Mouse (Mus musculus): ENCODE measurements around the gene Gm6993. TPM values are rescaled to one million over a fixed set of nuclear protein-coding genes. Genes with fewer than 3 reads are reported as not detected.

The Gm6993 gene
- total RNA-seq (2015; ENCODE audit: low replicate concordance): not detected in 2 replicates
- not detected in 2 replicates for total RNA-seq (2017; ENCODE audit: low replicate concordance)

DNA sequence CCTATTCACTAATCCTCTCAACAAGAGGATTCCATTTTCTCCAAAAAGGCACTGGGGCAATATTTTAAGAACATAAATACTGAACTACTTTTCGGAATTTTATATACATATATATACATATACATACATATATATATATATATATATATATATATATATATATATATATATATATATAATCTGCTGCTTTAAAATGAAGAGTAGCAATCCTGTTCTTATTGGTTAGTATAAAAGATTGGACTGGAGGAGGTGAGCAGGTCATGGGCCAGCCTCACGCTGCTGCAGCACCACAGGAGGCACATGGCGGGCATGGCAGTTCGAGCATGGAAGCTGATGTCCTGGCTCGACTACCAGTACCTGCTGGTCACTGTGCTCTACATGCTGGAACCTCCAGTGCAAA lies at the start of gene Gm6993:
TSS of gene Gm6993 (plus strand) at position 301 of the 400 bp plus-strand sequence.
- no peak for ATAC-seq (replicated peaks; ENCODE audit: low FRiP score, poor library complexity, severe bottlenecking)

- ATAC-seq (replicated peaks; ENCODE audit: low FRiP score, poor library complexity, severe bottlenecking): no peak
These were observed 49.1 kb upstream of the Gm6993 start for GRCm38 (mm10) chr12:31191329-31191954.

DNA sequence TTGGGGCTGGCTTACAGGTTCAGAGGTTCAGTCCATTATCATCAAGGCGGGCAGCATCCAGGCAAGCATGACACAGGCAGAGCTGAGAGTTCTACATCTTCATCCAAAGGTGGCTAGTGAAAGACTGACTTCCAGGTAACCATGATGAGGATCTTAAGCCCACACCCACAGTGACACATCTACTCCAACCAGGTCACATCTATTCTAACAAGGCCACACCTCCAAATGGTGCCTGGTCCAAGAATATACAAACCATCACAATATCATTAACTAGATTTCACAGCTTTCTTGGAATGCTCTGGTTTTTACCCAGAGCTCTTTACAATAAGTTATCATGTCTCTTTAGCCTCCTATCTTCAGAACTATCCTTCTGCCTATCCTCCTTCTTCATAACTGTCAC lies 38.1 kb upstream of the Gm6993 start:
- no peak for ATAC-seq (replicated peaks; ENCODE audit: low FRiP score, poor library complexity, severe bottlenecking)

DNA sequence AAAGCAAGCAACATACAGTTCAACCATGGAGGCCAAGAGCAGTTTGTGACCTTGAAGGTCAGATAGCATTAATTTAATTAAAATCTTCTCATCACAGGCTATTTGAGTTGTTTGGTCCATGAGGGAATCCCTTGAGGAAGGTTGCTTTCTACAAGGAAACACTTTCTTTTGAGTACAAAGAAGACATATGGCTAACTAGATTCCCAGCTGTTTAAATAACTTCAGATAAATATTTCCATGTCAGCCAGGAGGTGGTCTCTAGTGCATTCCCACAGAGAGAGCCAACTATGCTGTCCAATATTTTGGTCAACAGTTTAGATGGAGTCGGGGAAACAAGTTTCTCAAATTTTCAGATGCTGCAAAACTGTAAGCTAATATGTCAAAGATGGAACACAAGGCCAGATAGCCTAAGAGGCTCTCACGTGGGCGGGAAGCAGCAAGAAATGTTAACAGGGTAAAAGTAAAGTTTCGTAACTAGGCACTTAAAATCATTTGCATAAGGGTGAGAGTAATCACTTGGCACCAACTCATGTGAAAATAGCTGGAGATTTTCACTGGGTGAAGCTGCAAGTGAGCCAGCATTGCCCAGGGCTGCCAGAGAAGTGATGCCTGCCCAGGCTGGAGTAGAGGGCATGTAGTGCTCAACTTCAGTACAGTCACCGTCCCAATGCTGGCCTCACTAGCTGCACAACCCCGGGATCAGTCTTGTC lies 36.7 kb upstream of the Gm6993 start:
- ATAC-seq (replicated peaks; ENCODE audit: low FRiP score, poor library complexity, severe bottlenecking): no peak

DNA sequence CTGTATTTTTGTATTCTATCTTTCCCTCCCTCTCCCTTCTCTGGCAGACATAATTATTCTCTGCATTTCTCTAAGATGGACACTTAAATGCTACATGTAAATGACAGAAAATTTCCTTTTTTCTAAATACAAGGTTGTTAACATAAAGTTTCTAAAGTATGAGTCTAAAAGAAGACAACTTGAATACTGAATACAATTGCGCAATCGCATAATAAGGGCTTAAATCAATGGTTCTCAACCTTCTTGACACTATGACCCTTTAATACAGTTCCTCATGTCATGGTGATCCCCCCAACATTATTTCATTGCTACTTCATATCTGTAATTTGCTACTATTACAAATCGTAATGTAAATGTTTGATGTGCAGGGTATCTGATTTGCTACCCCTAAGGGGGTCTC lies 35.7 kb upstream of the Gm6993 start:
- no peak for ATAC-seq (replicated peaks; ENCODE audit: low FRiP score, poor library complexity, severe bottlenecking)

DNA sequence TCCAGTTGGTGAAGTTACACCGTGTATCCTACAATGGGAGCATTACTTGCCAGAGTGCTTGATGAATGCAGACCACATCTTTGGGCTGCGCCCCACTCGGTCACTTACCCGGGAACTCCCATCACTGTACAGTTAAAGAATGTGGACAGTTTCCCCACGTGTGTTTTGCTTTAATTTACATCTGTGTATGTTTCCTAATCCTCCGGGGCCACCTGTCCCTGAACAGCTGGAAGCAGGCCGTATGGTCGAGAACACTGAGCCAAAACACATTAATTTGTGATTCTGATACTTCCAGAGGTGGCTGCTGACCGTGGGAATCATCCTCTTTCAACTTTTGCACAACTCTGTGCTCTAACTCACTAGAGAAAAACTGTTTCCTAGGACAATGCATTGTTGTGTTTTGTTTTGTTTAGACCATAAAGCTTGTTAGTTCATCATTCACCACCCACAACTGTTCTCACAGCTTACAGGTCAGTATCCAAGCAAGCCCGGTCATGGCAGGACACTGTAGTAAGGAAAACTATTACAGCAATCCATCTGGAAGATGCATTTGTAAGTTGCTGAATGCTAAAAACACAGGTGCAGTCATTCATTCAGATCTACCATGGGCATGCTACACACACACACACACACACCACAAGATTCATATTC lies 34.5 kb upstream of the Gm6993 start:
- ATAC-seq (replicated peaks; ENCODE audit: low FRiP score, poor library complexity, severe bottlenecking): no peak

GRCm38 (mm10) chr12:31208766-31209165 lies 31.8 kb upstream of the Gm6993 start:
- no peak for ATAC-seq (replicated peaks; ENCODE audit: low FRiP score, poor library complexity, severe bottlenecking)

- ATAC-seq (replicated peaks; ENCODE audit: low FRiP score, poor library complexity, severe bottlenecking): no peak
These were observed 31.2 kb upstream of the Gm6993 start for GRCm38 (mm10) chr12:31209377-31209805.

DNA sequence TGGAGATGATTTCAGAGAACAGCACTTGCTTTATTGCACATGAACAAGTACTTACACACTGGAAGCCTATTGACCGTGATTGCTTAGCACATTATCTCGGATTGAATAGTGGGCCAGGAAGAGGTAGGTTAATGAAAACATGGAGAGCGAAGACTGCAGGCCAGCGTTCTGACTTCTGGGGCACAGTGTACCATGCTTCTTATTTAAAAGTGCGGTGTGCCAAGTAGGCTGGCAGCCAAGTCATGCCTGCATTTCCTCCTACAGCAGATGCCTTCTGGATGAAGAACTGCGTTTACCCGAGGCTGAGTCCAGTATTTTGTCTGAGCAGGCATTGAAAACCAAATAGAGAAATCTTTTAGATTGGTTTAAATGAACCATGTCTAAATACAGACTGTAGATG lies 27.0 kb upstream of the Gm6993 start:
- no peak for ATAC-seq (replicated peaks; ENCODE audit: low FRiP score, poor library complexity, severe bottlenecking)

GRCm38 (mm10) chr12:31215003-31215402 lies 25.6 kb upstream of the Gm6993 start:
- no peak for ATAC-seq (replicated peaks; ENCODE audit: low FRiP score, poor library complexity, severe bottlenecking)

GRCm38 (mm10) chr12:31217232-31217631 lies 23.3 kb upstream of the Gm6993 start:
- no peak for ATAC-seq (replicated peaks; ENCODE audit: low FRiP score, poor library complexity, severe bottlenecking)

GRCm38 (mm10) chr12:31218774-31219173 lies 21.8 kb upstream of the Gm6993 start:
- ATAC-seq (replicated peaks; ENCODE audit: low FRiP score, poor library complexity, severe bottlenecking): no peak

- no peak for ATAC-seq (replicated peaks; ENCODE audit: low FRiP score, poor library complexity, severe bottlenecking)
These were observed 19.0 kb upstream of the Gm6993 start for GRCm38 (mm10) chr12:31221522-31221921.

DNA sequence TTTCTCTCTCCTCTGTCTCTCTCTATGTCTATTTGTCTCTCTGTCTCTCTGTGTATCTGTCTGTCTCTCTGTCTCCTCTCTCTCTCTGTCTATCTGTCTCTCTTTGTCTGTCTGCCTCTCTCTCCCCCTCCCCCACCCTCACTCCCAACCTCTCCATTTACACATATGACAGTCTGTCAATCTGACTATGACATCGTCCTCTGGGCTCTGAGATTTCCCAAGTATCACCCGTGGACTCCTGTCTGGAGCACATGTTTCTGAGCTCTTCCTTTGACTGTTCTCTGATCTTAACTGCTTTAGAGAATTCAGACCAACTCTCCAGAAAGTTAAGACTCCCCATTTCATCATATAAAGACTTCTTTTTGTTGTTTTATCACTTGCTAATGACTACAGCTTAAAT lies 18.3 kb upstream of the Gm6993 start:
- no peak for ATAC-seq (replicated peaks; ENCODE audit: low FRiP score, poor library complexity, severe bottlenecking)

- ATAC-seq (replicated peaks; ENCODE audit: low FRiP score, poor library complexity, severe bottlenecking): no peak
These were observed 17.8 kb upstream of the Gm6993 start for GRCm38 (mm10) chr12:31222741-31223140.

- no peak for ATAC-seq (replicated peaks; ENCODE audit: low FRiP score, poor library complexity, severe bottlenecking)
These were observed 15.1 kb upstream of the Gm6993 start for GRCm38 (mm10) chr12:31225451-31225850.

GRCm38 (mm10) chr12:31227167-31227566 lies 13.4 kb upstream of the Gm6993 start:
- no peak for ATAC-seq (replicated peaks; ENCODE audit: low FRiP score, poor library complexity, severe bottlenecking)

- no peak for ATAC-seq (replicated peaks; ENCODE audit: low FRiP score, poor library complexity, severe bottlenecking)
These were observed 11.7 kb upstream of the Gm6993 start for GRCm38 (mm10) chr12:31228878-31229277.

- no peak for ATAC-seq (replicated peaks; ENCODE audit: low FRiP score, poor library complexity, severe bottlenecking)
These were observed 7.9 kb upstream of the Gm6993 start for GRCm38 (mm10) chr12:31232635-31233034.

DNA sequence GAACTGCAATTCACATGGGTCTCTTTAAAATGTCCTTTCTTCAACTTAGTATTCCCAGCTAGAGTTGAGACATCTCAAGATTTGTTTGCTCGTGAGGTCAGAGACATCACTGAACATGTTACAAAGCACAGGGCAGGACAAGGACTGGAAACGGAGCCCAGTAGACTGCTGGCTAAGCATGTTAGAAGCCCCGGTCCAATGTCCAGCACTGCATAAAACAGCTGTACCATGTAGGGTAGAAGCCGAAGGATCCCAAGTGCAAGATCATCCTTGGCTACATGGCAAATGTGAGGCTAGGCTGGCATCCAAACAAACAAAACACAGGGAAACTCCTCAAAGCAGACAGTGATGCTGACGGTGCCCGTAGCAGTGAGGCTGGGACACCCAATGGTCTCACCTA lies 5.6 kb upstream of the Gm6993 start:
- ATAC-seq (replicated peaks; ENCODE audit: low FRiP score, poor library complexity, severe bottlenecking): no peak
